Mouse (Mus musculus) CD4-positive helper T cell, adult 2 months (primary cell): ENCODE results near the gene Pam16.
A peak's percentile ranks its signal among the peaks of the same experiment; 100 is the strongest.

Experiments
- DNase-seq: peaks from one replicate; pipeline ENCODE4 v3.0.0-alpha.2; 2012; ENCODE audit warnings: low read depth, missing footprints, low spot score

Gene Pam16

GRCm38 (mm10) chr16:4624481-4625110 is at the start of gene Pam16:
TSS of gene Pam16 (minus strand) at chr16:4624988.
- DNase-seq, result peak; percentile 90

GRCm38 (mm10) chr16:4674091-4674490 is 49.3 kb upstream of the Pam16 start:
- DNase-seq, result peak; percentile 89

GRCm38 (mm10) chr16:4670317-4670716 is 45.5 kb upstream of the Pam16 start:
- no peak for DNase-seq

- DNase-seq, result peak; percentile 81
Measured at GRCm38 (mm10) chr16:4667190-4667808, 42.5 kb upstream of the Pam16 start.

GRCm38 (mm10) chr16:4665726-4666125 is 40.9 kb upstream of the Pam16 start:
- no peak for DNase-seq

- DNase-seq, result no peak
Measured at GRCm38 (mm10) chr16:4663806-4664205, 39.0 kb upstream of the Pam16 start.

- no peak for DNase-seq
Measured at GRCm38 (mm10) chr16:4661605-4662004, 36.8 kb upstream of the Pam16 start.

GRCm38 (mm10) chr16:4659326-4659725 is 34.5 kb upstream of the Pam16 start:
- DNase-seq, result no peak

GRCm38 (mm10) chr16:4658781-4659245 is 34.0 kb upstream of the Pam16 start:
- DNase-seq, result no peak

- DNase-seq, result no peak
Measured at GRCm38 (mm10) chr16:4656571-4657081, 31.8 kb upstream of the Pam16 start.

- DNase-seq, result no peak
Measured at GRCm38 (mm10) chr16:4655764-4656570, 31.2 kb upstream of the Pam16 start.

GRCm38 (mm10) chr16:4655251-4655734 is 30.5 kb upstream of the Pam16 start:
- no peak for DNase-seq

- DNase-seq, result no peak
Measured at GRCm38 (mm10) chr16:4654706-4655105, 29.9 kb upstream of the Pam16 start.

- DNase-seq, result no peak
Measured at GRCm38 (mm10) chr16:4652707-4653416, 28.1 kb upstream of the Pam16 start.

- no peak for DNase-seq
Measured at GRCm38 (mm10) chr16:4651624-4652023, 26.8 kb upstream of the Pam16 start.

- DNase-seq, result no peak
Measured at GRCm38 (mm10) chr16:4651081-4651480, 26.3 kb upstream of the Pam16 start.

GRCm38 (mm10) chr16:4650161-4650560 is 25.4 kb upstream of the Pam16 start:
- no peak for DNase-seq

- DNase-seq, result no peak
Measured at GRCm38 (mm10) chr16:4649692-4650091, 24.9 kb upstream of the Pam16 start.

GRCm38 (mm10) chr16:4649211-4649610 is 24.4 kb upstream of the Pam16 start:
- no peak for DNase-seq

- DNase-seq, result no peak
Measured at GRCm38 (mm10) chr16:4648416-4649023, 23.7 kb upstream of the Pam16 start.

- DNase-seq, result no peak
Measured at GRCm38 (mm10) chr16:4647651-4648141, 22.9 kb upstream of the Pam16 start.
